Mouse (Mus musculus) B cell, adult (primary cell): Measurements from ENCODE around the gene Supt4a. TPM values are rescaled to one million over a fixed set of nuclear protein-coding genes. Genes with fewer than 3 reads are reported as not detected.

Experiments used
- total RNA-seq: library from RNA; stranded (reverse); gene quantifications from 4 replicates; pipeline ENCODE4 v1.2.4, GENCODE M21; 2023; ENCODE audit not compliant: inconsistent age

Supt4a gene
- 126 to 136 TPM (median 129 TPM) in 4 replicates for total RNA-seq

GRCm38 (mm10) chr11:87737175-87737740, at the start of gene Supt4a:
Gene Supt4a (plus strand): TSS chr11:87737552.

GRCm38 (mm10) chr11:87760301-87761081, 23.1 kb downstream of the Supt4a start, which contains the start of gene Tspoap1:
Gene Tspoap1 (plus strand): TSS chr11:87760541.

Other genes starting within 250 kb of the Supt4a start
- gene Gm11492, start 170.9 kb upstream of the Supt4a start, total RNA-seq = not detected in 4 replicates
- 1.8 to 2.8 TPM (median 2.2 TPM) in 4 replicates for gene Sept4, start 168.6 kb upstream of the Supt4a start, total RNA-seq
- gene Mtmr4, start 145.4 kb upstream of the Supt4a start, total RNA-seq = 43.1 to 60.8 TPM (median 51.2 TPM) in 4 replicates
- gene Hsf5, start 120.4 kb upstream of the Supt4a start, total RNA-seq = 0.12 to 0.32 TPM (median 0.27 TPM) in 3 of 4 replicates, not detected in the other
- gene Rnf43, start 74.8 kb upstream of the Supt4a start, total RNA-seq = 4.0 to 5.3 TPM (median 4.6 TPM) in 4 replicates
- 11.4 to 15.4 TPM (median 12.7 TPM) in 4 replicates for gene Tspoap1, start 23.0 kb downstream of the Supt4a start, total RNA-seq
- gene Mpo, start 56.0 kb downstream of the Supt4a start, total RNA-seq = 0.26 to 1.4 TPM (median 0.44 TPM) in 4 replicates
- gene Lpo, start 90.7 kb downstream of the Supt4a start, total RNA-seq = not detected in 4 replicates
- gene Mks1, start 115.7 kb downstream of the Supt4a start, total RNA-seq = 15.7 to 17.9 TPM (median 16.7 TPM) in 4 replicates
- 0.29 TPM in 1 of 4 replicates, not detected in the others for gene Epx, start 138.0 kb downstream of the Supt4a start, total RNA-seq
- not detected in 4 replicates for gene Olfr462, start 154.7 kb downstream of the Supt4a start, total RNA-seq
- not detected in 4 replicates for gene Olfr463, start 159.8 kb downstream of the Supt4a start, total RNA-seq
- gene Olfr464, start 183.4 kb downstream of the Supt4a start, total RNA-seq = not detected in 4 replicates
- gene Dynll2, start 250.0 kb downstream of the Supt4a start, total RNA-seq = 11.6 to 12.9 TPM (median 12.7 TPM) in 4 replicates